Mouse (Mus musculus): ENCODE measurements around the gene Pdzd2. TPM values are rescaled to one million over a fixed set of nuclear protein-coding genes. Genes with fewer than 3 reads are reported as not detected.
"Not testable (repeated sequence)": the region's sequence is repeated elsewhere in the genome, so short reads cannot be mapped to it uniquely, and the experiment has no call there.

Pdzd2 gene
- total RNA-seq, 1 experiment from 2014 or later, result 14.4 TPM

- DNase-seq, result no peak
Measured at GRCm38 (mm10) chr15:12374916-12375315, 364.8 kb downstream of the Pdzd2 start.

DNA sequence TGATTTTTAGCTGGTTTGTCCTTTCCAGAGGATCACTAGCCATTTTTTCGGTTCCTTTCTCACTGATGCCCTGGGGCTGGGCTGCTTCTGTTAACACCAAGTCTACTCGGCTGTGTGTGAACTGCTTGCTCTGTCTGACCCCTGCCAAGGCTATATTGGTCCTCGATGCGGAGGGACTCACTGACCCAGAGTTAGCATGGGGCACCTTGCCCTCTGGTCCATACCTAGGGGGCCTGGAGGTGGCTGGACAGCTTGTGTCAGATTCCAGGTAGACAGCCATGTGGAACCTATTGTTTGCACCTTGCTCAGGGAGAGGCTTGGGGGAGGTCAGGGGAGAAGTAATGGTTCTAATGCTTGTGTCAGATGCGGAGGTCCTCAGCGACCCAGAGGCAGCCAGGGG lies 365.8 kb downstream of the Pdzd2 start:
- no peak for DNase-seq

DNA sequence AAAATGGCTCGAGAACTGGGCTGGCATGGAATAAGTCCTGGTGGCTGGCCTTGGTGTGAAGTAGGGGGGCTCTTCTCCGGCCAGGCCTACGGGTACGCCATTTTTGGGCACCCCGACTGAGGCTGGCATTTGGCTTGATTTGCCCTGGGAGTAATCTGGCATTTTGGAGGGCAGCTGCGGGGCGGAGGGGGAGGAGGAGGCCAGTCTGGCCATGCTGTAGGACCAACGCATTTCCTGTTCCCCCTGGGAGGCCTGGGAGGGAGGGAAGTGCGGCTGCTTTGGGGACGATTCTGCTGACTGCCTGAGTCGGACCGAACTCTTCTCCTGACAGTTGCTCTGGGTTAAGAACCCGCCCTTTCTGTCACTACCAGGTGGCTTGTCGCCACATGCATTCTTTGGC lies 366.2 kb downstream of the Pdzd2 start:
- no peak for DNase-seq

GRCm38 (mm10) chr15:12371183-12371582 lies 368.5 kb downstream of the Pdzd2 start:
- DNase-seq, result peak; percentile 68

DNA sequence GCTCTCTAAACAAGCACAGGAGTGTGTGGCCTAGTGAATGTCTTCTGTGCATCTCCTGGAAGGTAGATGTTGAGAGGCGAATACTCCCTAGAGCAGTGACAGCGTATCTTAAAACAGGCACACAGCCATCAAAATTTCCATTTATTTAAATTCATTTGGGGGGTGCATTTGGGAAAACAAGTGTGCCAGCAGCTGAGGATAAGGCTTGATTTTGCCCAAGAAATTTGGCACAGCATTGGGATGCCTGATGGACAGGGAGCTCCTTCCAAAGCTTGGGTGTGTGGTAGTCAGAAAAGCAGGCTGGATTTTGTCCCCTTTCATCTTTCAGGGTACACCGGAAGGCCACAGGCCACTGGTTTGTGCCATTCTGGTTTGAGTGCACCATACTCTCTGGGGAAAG lies 369.6 kb downstream of the Pdzd2 start:
- no peak for DNase-seq

DNA sequence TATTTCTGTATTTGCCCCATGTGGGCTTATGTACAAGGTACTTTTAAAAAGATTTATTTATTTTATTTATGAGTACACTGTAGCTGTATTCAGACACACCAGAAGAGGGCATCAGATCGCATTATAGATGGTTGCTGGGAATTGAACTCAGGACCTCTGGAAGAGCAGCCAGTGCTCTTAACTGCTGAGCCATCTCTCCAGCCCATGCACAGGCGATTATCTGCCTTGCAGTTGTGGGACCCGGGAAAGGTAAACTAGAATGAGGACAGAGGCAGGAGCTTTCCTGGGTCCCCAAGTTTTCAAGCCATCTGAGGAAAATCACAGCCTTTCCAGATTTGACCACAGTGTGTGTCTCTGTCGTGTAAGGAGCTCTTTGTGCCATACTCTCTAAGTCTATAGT lies 370.9 kb downstream of the Pdzd2 start:
- no peak for DNase-seq

DNA sequence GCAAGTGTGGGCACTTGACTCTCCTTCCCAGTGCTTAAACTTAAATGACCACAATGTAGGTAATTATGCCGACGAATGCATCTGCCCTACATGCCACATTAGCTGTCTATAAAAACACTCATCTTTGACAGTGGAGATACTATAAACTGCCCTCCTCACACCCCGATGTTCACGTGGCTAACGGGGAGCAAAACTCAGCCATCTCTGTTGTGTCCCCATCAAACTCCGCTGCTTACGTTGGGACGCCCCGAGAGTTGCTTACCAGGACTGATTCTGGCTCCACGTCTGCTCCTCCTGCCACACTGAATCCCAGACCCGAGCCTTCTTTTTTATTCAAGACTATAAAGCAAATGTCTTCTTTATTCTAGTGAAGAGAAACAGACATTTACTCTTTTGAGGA lies 371.4 kb downstream of the Pdzd2 start:
- DNase-seq, result no peak

GRCm38 (mm10) chr15:12367306-12368080 lies 372.2 kb downstream of the Pdzd2 start:
- DNase-seq, result no peak

GRCm38 (mm10) chr15:12366580-12367305 lies 373.0 kb downstream of the Pdzd2 start:
- not testable (repeated sequence) for DNase-seq

DNA sequence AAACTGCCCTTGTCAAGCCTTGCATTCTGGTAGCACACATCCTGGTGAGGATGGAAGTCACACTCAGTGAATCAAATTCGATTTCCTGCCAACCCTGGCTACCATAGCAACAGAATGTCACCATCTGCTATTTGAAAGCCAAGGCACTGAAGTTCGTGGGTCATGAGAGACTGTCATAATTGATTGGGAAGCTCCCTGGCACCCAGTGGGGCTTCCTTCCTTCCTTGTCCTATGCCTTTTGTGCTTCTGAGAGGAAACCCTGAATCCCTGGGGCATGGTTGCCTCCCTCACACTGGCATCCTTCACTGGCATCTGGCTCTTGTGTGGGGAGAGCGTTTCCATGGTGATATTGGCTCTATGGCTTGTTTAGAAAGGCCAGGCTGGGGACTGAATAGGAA lies 373.7 kb downstream of the Pdzd2 start:
- no peak for DNase-seq

GRCm38 (mm10) chr15:12365416-12366071 lies 374.2 kb downstream of the Pdzd2 start:
- no peak for DNase-seq

- no peak for DNase-seq
Measured at GRCm38 (mm10) chr15:12364096-12364495, 375.6 kb downstream of the Pdzd2 start.

DNA sequence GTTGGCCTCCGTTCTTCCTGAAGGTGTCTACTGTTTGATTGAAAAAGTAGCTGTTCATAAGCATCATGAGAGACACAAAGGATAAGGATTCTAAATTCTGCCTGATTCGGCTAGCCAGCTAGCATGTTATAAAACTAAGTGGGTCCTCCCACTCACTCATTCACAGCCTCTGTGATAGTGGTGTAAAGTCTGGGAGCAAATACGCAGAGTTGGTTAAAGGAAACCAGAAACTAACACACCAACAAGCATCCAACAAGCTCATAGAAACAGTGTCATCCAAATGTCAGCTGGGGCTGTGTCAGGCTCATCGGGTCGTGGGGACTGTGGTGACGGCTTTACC lies 377.1 kb downstream of the Pdzd2 start:
- no peak for DNase-seq

GRCm38 (mm10) chr15:12362001-12362700 lies 377.6 kb downstream of the Pdzd2 start:
- no peak for DNase-seq

GRCm38 (mm10) chr15:12360519-12361212 lies 379.1 kb downstream of the Pdzd2 start:
- no peak for DNase-seq

DNA sequence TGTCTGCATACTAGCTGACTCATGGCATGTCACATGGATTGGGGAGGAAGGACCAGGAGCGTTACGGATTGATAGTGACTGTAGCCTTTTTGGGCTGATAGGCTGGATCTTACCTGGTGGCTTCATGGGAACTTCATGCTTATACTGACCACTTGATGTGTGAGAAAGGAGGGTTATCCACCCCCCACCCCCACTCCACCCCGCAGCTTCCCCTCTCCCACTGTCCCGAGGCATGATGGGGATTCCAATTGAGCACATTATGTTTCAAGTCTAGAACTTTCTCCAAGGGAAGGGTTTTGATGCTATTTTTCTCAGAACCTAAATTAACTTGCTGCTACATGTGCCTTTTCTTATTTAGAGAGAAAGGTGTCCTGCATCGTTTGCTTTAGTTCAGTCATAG lies 381.3 kb downstream of the Pdzd2 start:
- DNase-seq, result no peak

- DNase-seq, result no peak
Measured at GRCm38 (mm10) chr15:12357459-12357858, 382.3 kb downstream of the Pdzd2 start.

- no peak for DNase-seq
Measured at GRCm38 (mm10) chr15:12355907-12356306, 383.8 kb downstream of the Pdzd2 start.

DNA sequence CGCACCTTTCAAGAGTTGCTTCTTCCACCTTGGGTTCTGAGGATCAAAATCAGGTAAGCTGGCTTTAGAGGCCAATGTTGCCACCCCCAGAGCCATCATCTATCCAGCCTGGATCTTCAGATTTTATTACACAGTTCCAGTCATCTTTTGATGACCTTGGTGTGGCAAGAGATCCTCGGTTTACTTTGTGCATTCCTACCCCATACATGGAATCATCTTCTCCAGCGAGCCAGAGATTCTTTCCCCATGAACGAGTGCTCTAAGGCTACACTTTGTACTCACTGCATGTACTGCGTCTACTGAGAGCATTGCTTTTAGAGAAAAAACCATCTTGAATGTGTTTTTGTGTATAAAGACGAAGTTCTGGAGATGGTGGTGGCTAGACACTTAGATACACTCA lies 384.5 kb downstream of the Pdzd2 start:
- DNase-seq, result no peak

- DNase-seq, result no peak
Measured at GRCm38 (mm10) chr15:12354281-12354810, 385.4 kb downstream of the Pdzd2 start.

GRCm38 (mm10) chr15:12351470-12351869 lies 388.3 kb downstream of the Pdzd2 start:
- no peak for DNase-seq

DNA sequence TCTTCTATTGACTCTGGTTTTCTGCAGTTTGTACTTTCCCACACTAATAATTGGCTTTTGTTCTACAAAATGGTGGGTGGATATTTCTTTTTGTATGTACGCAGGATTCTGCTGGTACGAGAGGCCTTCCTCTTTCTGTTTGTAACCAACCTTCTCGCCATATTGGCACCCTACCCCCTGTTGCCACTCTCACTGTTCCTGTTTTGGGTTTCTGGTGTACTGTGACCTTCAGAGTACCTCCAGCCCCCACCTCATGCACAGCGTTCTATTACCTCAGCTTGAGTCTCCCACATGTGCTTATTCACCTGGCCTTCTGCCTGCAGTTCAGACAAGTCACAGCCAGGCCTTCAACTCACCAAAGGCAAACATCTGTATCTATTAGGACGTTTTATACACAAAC lies 389.9 kb downstream of the Pdzd2 start:
- DNase-seq, result no peak

Measured in adrenal gland, postnatal 25 days (tissue).